Mouse (Mus musculus) CH12.LX (cell line): Measurements from ENCODE around the gene Serpind1. TPM values are rescaled to one million over a fixed set of nuclear protein-coding genes. Genes with fewer than 3 reads are reported as not detected.

Experiments
- DNase-seq: peaks from one replicate; pipeline ENCODE4 v3.0.0-alpha.2; 2013; ENCODE audit errors: extremely low read depth
- H3K27ac ChIP-seq: 2 replicates; pipeline ENCODE4 v1.5.1; 2012; ENCODE audit warnings: low read depth, mild to moderate bottlenecking, control low read depth, moderate library complexity; ENCODE audit not compliant: insufficient read depth
- H3K27me3 ChIP-seq: replicated peaks from 2 replicates; pipeline ENCODE3; 2012; ENCODE audit warnings: inconsistent platforms
- H3K36me3 ChIP-seq, 2 experiments: replicated peaks in 1 of 2; 2 replicates each; pipeline versions ENCODE3 to v1.6.1; 2012; ENCODE audit warnings: inconsistent platforms in 1 of 2, low read length in 1 of 2, mild to moderate bottlenecking in 1 of 2, mixed read lengths in 1 of 2, moderate library complexity in 1 of 2; ENCODE audit not compliant: control insufficient read depth in 1 of 2, insufficient read depth in 1 of 2
- H3K4me1 ChIP-seq, 2 experiments: 2 replicates each; pipeline ENCODE4 v1.6.1; 2012; ENCODE audit warnings: inconsistent platforms in 1 of 2, moderate library complexity in 1 of 2; ENCODE audit not compliant: insufficient read depth in 2 of 2, control insufficient read depth in 1 of 2
- H3K4me2 ChIP-seq: 2 replicates; pipeline ENCODE4 v1.6.1; 2012; ENCODE audit warnings: low read depth, mild to moderate bottlenecking, control low read depth; ENCODE audit not compliant: poor library complexity, insufficient read depth, severe bottlenecking
- H3K4me3 ChIP-seq, 3 experiments: fragments of 150-350 bp in 1 of 3; sonication (generic) in 1 of 3; replicated peaks in 1 of 3; 2 replicates each; pipeline versions ENCODE3 to v1.5.1; 2011 to 2012; ENCODE audit warnings: low read depth in 2 of 3, low read length in 2 of 3, mild to moderate bottlenecking in 2 of 3, moderate library complexity in 2 of 3, control low read depth in 1 of 3, improper control_type of control experiment in 1 of 3, inconsistent platforms in 1 of 3, mixed read lengths in 1 of 3; ENCODE audit not compliant: poor library complexity in 1 of 3
- H3K79me2 ChIP-seq: replicated peaks from 2 replicates; pipeline ENCODE4 v1.6.1; 2012; ENCODE audit warnings: mild to moderate bottlenecking, moderate library complexity; ENCODE audit not compliant: control insufficient read depth, poor library complexity, insufficient read depth, severe bottlenecking; ENCODE audit errors: extremely low read depth
- H3K9ac ChIP-seq: 2 replicates; pipeline ENCODE4 v1.6.1; 2012; ENCODE audit warnings: low read depth, mild to moderate bottlenecking, control low read depth, moderate library complexity; ENCODE audit not compliant: insufficient read depth
- H3K9me3 ChIP-seq: replicated peaks from 2 replicates; pipeline ENCODE3; 2012; ENCODE audit warnings: low read length, inconsistent platforms, mixed read lengths
- BHLHE40 ChIP-seq: IDR thresholded peaks from 2 replicates; pipeline ENCODE4 v1.6.1; 2011; ENCODE audit warnings: mild to moderate bottlenecking, low read depth, low read length, improper control_type of control experiment
- CHD2 ChIP-seq: IDR thresholded peaks from 2 replicates; pipeline ENCODE4 v1.6.1; 2011; ENCODE audit warnings: low read length, improper control_type of control experiment
- CTCF ChIP-seq, 2 experiments: IDR thresholded peaks in 1 of 2; conservative IDR thresholded peaks in 1 of 2; 2 replicates each; pipeline ENCODE4 v1.5.1; 2011 to 2012; ENCODE audit warnings: low read depth in 2 of 2, low read length in 2 of 2, improper control_type of control experiment in 1 of 2, inconsistent platforms in 1 of 2, mild to moderate bottlenecking in 1 of 2, moderate library complexity in 1 of 2
- ELF1 ChIP-seq: IDR thresholded peaks from 2 replicates; pipeline ENCODE4 v1.6.1; 2014; ENCODE audit warnings: low read depth, mild to moderate bottlenecking, inconsistent platforms, low read length, improper control_type of control experiment
- ETS1 ChIP-seq: conservative IDR thresholded peaks from 2 replicates; pipeline ENCODE4 v1.6.1; 2012; ENCODE audit warnings: low read depth, mild to moderate bottlenecking, inconsistent platforms, low read length, improper control_type of control experiment, moderate library complexity
- HCFC1 ChIP-seq: IDR thresholded peaks from 2 replicates; pipeline ENCODE4 v1.6.1; 2012; ENCODE audit warnings: low read depth, mild to moderate bottlenecking, inconsistent platforms, low read length, improper control_type of control experiment
- JUND ChIP-seq: conservative IDR thresholded peaks from 2 replicates; pipeline ENCODE4 v1.6.1; 2011; ENCODE audit warnings: low read depth, low read length, improper control_type of control experiment
- KAT2A ChIP-seq: IDR thresholded peaks from 2 replicates; pipeline ENCODE4 v1.6.1; 2012; ENCODE audit warnings: low read length, improper control_type of control experiment, inconsistent platforms; ENCODE audit not compliant: insufficient replicate concordance
- MAFK ChIP-seq: IDR thresholded peaks from 2 replicates; pipeline ENCODE4 v1.6.1; 2011; ENCODE audit warnings: low read length, improper control_type of control experiment; ENCODE audit not compliant: insufficient replicate concordance
- MAZ ChIP-seq: IDR thresholded peaks from 2 replicates; pipeline ENCODE4 v1.6.1; 2012; ENCODE audit warnings: low read depth, mild to moderate bottlenecking, inconsistent platforms, low read length, improper control_type of control experiment, moderate library complexity
- MEF2A ChIP-seq: IDR thresholded peaks from 2 replicates; pipeline ENCODE4 v1.6.1; 2014; ENCODE audit warnings: low read depth, mild to moderate bottlenecking, inconsistent platforms, low read length, improper control_type of control experiment, borderline replicate concordance
- MXI1 ChIP-seq: IDR thresholded peaks from 2 replicates; pipeline ENCODE4 v1.6.1; 2011; ENCODE audit warnings: mild to moderate bottlenecking, low read depth, low read length, improper control_type of control experiment
- MYC ChIP-seq: IDR thresholded peaks from 2 replicates; pipeline ENCODE4 v1.6.1; 2011; ENCODE audit warnings: low read depth, mild to moderate bottlenecking, improper control_type of control experiment, low read length
- NRF1 ChIP-seq: IDR thresholded peaks from 2 replicates; pipeline ENCODE4 v1.6.1; 2014; ENCODE audit warnings: low read depth, mild to moderate bottlenecking, inconsistent platforms, low read length, improper control_type of control experiment, moderate library complexity
- POLR2A ChIP-seq: IDR thresholded peaks from 2 replicates; pipeline ENCODE4 v1.6.1; 2011; ENCODE audit warnings: low read depth, mild to moderate bottlenecking, improper control_type of control experiment, low read length
- SIN3A ChIP-seq: IDR thresholded peaks from 2 replicates; pipeline ENCODE4 v1.6.1; 2012; ENCODE audit warnings: low read length, improper control_type of control experiment, inconsistent platforms
- SMC3 ChIP-seq: IDR thresholded peaks from 2 replicates; pipeline ENCODE4 v1.6.1; 2011; ENCODE audit warnings: low read depth, low read length, improper control_type of control experiment
- TBP ChIP-seq: conservative IDR thresholded peaks from 2 replicates; pipeline ENCODE4 v1.6.1; 2011; ENCODE audit warnings: low read depth, low read length, improper control_type of control experiment
- TCF12 ChIP-seq: IDR thresholded peaks from 2 replicates; pipeline ENCODE4 v1.6.1; 2014; ENCODE audit warnings: low read depth, mild to moderate bottlenecking, inconsistent platforms, low read length, improper control_type of control experiment
- UBTF ChIP-seq: IDR thresholded peaks from 2 replicates; pipeline ENCODE4 v1.6.1; 2012; ENCODE audit warnings: low read depth, mild to moderate bottlenecking, inconsistent platforms, low read length, improper control_type of control experiment, moderate library complexity
- USF1 ChIP-seq: IDR thresholded peaks from 2 replicates; pipeline ENCODE4 v1.6.1; 2014; ENCODE audit warnings: low read depth, mild to moderate bottlenecking, inconsistent platforms, low read length, improper control_type of control experiment
- USF2 ChIP-seq: conservative IDR thresholded peaks from 2 replicates; pipeline ENCODE4 v1.6.1; 2011; ENCODE audit warnings: low read depth, low read length, improper control_type of control experiment
- dilution Hi-C: fragments of 300-500 bp; cut with MboI; formaldehyde crosslinking; loops from 2 replicates; pipeline ENCODE4 v1.14.3; 2020; ENCODE audit warnings: low sequenced_read_pairs; ENCODE audit not compliant: extremely low pct_unique_long_range_greater_than_20kb, extremely low pct_ligation_motif_present
- in situ Hi-C: fragments of 300-500 bp; cut with MboI; formaldehyde crosslinking; loops from 3 replicates; pipeline ENCODE4 v1.14.3; 2019; ENCODE audit warnings: low sequenced_read_pairs, low pct_ligation_motif_present, low pct_unique_long_range_greater_than_20kb, mixed read lengths
- polyA plus RNA-seq: library from polyadenylated mRNA; unstranded; fragments of >175 nt; gene quantifications from 2 replicates; pipeline ENCODE4 v1.2.1, GENCODE M21; 2012; ENCODE audit warnings: low read depth; ENCODE audit not compliant: insufficient read length
- total RNA-seq, 2 experiments: library from RNA; depleted of rRNA; stranded (reverse); fragments of 300-350 nt in 1 of 2; fragments of >200 nt in 1 of 2; gene quantifications; 2 replicates each; pipeline ENCODE4 v1.2.3; 2012 to 2014

Serpind1 gene
- total and polyA plus RNA-seq, 3 experiments, result 6.8 to 15.6 (median 13.9) TPM

DNA sequence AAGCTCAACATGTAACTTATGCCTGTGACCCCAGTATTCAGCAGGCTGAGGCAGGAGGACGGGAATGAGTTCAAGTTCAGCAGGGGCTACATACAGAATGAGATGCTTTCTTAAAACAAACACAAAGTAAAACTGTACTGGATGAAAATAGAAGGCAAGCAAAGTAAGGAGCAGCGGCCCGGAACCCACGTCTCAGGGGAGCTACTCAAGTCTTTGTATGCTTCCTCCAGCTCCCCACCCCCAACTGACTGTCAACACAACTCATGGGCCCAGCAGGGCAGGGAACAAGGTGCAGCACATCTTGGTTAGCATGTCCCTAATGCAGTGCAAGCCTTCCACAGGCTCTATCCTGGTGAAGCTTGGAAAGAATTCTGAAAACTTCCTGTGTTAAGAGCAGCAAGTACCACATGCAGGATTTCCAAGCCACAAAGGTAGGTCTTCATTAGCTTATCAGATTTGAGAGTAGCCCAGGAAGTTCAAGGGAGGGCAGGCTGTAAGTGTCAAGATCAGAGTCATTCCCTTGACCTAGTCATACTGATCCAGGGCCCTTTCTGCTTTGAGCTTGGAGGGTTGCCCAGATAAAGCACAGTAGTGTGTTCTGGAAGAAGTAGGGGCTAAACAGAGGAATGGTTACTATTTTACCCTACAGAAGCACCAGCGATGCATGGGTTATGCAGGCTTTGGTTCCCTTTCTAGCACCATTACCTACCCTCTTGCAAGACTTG is 27.5 kb upstream of the Serpind1 start:
- Histone ChIP-seq H3K27me3 (no peaks in the 10 kb centered on the region), H3K4me2 (peak overlapping the region; percentile 24), H3K79me2 (no peaks in the 10 kb centered on the region), H3K9me3 (no peaks in the 10 kb centered on the region), H3K36me3 (peaks cover 56 to 84% of the 10 kb centered on the region in 2 experiments), H3K9ac (no peak overlapping the region), H3K4me1 (peaks cover 35 to 53% of the 10 kb centered on the region in 2 experiments), H3K27ac (peak overlapping the region; percentile 11; the same call in 1 of the 2 replicates), H3K4me3 (no peak overlapping the region)
- DNase-seq, result peak; percentile 83
- TF ChIP-seq BHLHE40 (peak; percentile 9; the same call in 1 of the 2 replicates), POLR2A (no peak), MXI1 (no peak), ELF1 (0 out of 2 replicates have a peak, but pooled peaks have one; percentile 24), MEF2A (peak; percentile 83), ETS1 (peak; percentile 28; the same call in 1 of the 2 replicates), UBTF (peak; percentile 34; the same call in 1 of the 2 replicates), NRF1 (no peak), CHD2 (peak; percentile 76), TCF12 (no peak), MYC (no peak)
- in situ Hi-C loops, result loop anchor here (5.0 kb wide), 1 partner anchor 34 kb away; no protein-coding TSS in a partner anchor
- dilution Hi-C loops, result no loop called here

DNA sequence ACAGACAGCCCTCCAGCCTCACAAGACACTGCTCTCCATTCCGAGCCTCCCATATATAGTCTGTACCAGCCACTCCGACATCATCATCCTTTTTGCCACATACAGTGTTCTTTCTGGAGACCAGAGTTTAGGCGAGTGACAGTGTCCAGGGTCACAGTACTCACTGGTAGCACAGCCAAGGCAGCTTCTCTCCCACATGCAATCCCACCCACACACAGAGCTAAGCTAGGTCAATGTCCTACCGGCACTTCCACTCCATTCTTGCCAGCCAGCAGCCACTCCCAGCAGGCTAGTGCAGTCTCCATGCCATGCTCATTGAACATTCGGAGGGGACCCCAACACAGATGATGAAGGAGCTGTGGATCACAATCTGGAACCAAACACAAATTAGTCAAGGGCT is 23.7 kb upstream of the Serpind1 start:
- H3K36me3 ChIP-seq, result peaks cover 53 to 87% of the 10 kb centered on the region in 2 experiments
- no peak for DNase-seq
- H3K9ac ChIP-seq, result no peak overlapping the region
- no peak for TF ChIP-seq SMC3
- TF ChIP-seq SIN3A, result no peak
- no peak for TF ChIP-seq NRF1
- no peak for TF ChIP-seq KAT2A
- TF ChIP-seq MAFK, result no peak
- TF ChIP-seq USF2, result no peak
- no peak for TF ChIP-seq HCFC1
- no peak for TF ChIP-seq TBP
- no peak for TF ChIP-seq MXI1
- TF ChIP-seq USF1, result no peak
- no peak for TF ChIP-seq UBTF
- TF ChIP-seq MAZ, result no peak
- no peak for TF ChIP-seq CTCF (conservative IDR thresholded peaks at IDR 0.05 in 1 of 2, IDR thresholded peaks at IDR 0.05 in 1 of 2; ENCODE audit: low read depth in 2 of 2, low read length in 2 of 2)
- TF ChIP-seq ELF1, result no peak
- no peak for TF ChIP-seq JUND
- no peak for TF ChIP-seq BHLHE40
- in situ Hi-C loops (no loop called here), dilution Hi-C loops (no loop called here)
- peaks cover under 1% of the 10 kb centered on the region for H3K9me3 ChIP-seq
- no peak overlapping the region for H3K27ac ChIP-seq
- H3K4me1 ChIP-seq, result peaks cover 17 to 26% of the 10 kb centered on the region in 2 experiments
- H3K79me2 ChIP-seq, result no peaks in the 10 kb centered on the region
- no peaks in the 10 kb centered on the region for H3K27me3 ChIP-seq
- no peak overlapping the region for H3K4me2 ChIP-seq
- H3K4me3 ChIP-seq, result no peak overlapping the region
